Mouse (Mus musculus): Measurements from ENCODE around the gene Fbxo31.

- no peak for TF ChIP-seq POLR2A (IDR thresholded peaks at IDR 0.05; ENCODE audit: borderline replicate concordance, insufficient read depth, low read length)
- no peak for TF ChIP-seq CTCF (IDR thresholded peaks at IDR 0.05; ENCODE audit: borderline replicate concordance, insufficient read depth, low read depth, low read length)
These were observed 5.0 kb upstream of the Fbxo31 start for GRCm38 (mm10) chr8:121583653-121584052.

Measured in cerebellum, adult 2 months (tissue).